Mouse (Mus musculus) testis, postnatal 14 days (tissue): Measurements from ENCODE around the gene Vapb.
A peak's percentile ranks its signal among the peaks of the same experiment; 100 is the strongest.
"Not testable (repeated sequence)": the region's sequence is repeated elsewhere in the genome, so short reads cannot be mapped to it uniquely, and the experiment has no call there.

Experiments
- DNase-seq: peaks from one replicate; pipeline ENCODE4 v3.0.0; 2021; ENCODE audit warnings: low spot score

Vapb gene

GRCm38 (mm10) chr2:173737222-173737989 is at the start of gene Vapb:
Vapb (plus strand) TSS chr2:173737511.
- peak; percentile 99 for DNase-seq

- no peak for DNase-seq
These were observed 47.5 kb upstream of the Vapb start for GRCm38 (mm10) chr2:173689835-173690234.

- DNase-seq, result no peak
These were observed 45.6 kb upstream of the Vapb start for GRCm38 (mm10) chr2:173691748-173692147.

GRCm38 (mm10) chr2:173692693-173693092 is 44.6 kb upstream of the Vapb start:
- DNase-seq, result no peak

GRCm38 (mm10) chr2:173698850-173699249 is 38.5 kb upstream of the Vapb start:
- no peak for DNase-seq

- DNase-seq, result no peak
These were observed 35.0 kb upstream of the Vapb start for GRCm38 (mm10) chr2:173702096-173702866.

GRCm38 (mm10) chr2:173702867-173703237 is 34.5 kb upstream of the Vapb start:
- no peak for DNase-seq

- no peak for DNase-seq
These were observed 31.3 kb upstream of the Vapb start for GRCm38 (mm10) chr2:173705827-173706551.

GRCm38 (mm10) chr2:173707626-173708025 is 29.7 kb upstream of the Vapb start:
- not testable (repeated sequence) for DNase-seq

- DNase-seq, result no peak
These were observed 27.1 kb upstream of the Vapb start for GRCm38 (mm10) chr2:173710193-173710592.

- no peak for DNase-seq
These were observed 24.7 kb upstream of the Vapb start for GRCm38 (mm10) chr2:173712656-173713055.

GRCm38 (mm10) chr2:173713241-173713640 is 24.1 kb upstream of the Vapb start:
- no peak for DNase-seq

- no peak for DNase-seq
These were observed 22.6 kb upstream of the Vapb start for GRCm38 (mm10) chr2:173714620-173715218.

GRCm38 (mm10) chr2:173716966-173717365 is 20.3 kb upstream of the Vapb start:
- DNase-seq, result no peak

- not testable (repeated sequence) for DNase-seq
These were observed 18.2 kb upstream of the Vapb start, which contains the start of gene 1700010B08Rik for GRCm38 (mm10) chr2:173719115-173719514. 1700010B08Rik (plus strand) TSS chr2:173719415.

- DNase-seq, result peak; percentile 88
These were observed 15.0 kb upstream of the Vapb start for GRCm38 (mm10) chr2:173722251-173722857.

- DNase-seq, result no peak
These were observed 12.9 kb upstream of the Vapb start for GRCm38 (mm10) chr2:173724382-173724781.

- DNase-seq, result no peak
These were observed 12.1 kb upstream of the Vapb start for GRCm38 (mm10) chr2:173724940-173725807.

GRCm38 (mm10) chr2:173725819-173726218 is 11.5 kb upstream of the Vapb start:
- DNase-seq, result peak; percentile 64

GRCm38 (mm10) chr2:173730444-173730966 is 6.8 kb upstream of the Vapb start:
- DNase-seq, result no peak
